Mouse (Mus musculus) natural killer cell, adult 2 months (primary cell): Measurements from ENCODE around the gene Emc4.

Experiments
- DNase-seq, 2 experiments: peaks; one replicate each; pipeline ENCODE4 v3.0.0; 2022; ENCODE audit warnings: low spot score in 2 of 2

Emc4 gene

DNA sequence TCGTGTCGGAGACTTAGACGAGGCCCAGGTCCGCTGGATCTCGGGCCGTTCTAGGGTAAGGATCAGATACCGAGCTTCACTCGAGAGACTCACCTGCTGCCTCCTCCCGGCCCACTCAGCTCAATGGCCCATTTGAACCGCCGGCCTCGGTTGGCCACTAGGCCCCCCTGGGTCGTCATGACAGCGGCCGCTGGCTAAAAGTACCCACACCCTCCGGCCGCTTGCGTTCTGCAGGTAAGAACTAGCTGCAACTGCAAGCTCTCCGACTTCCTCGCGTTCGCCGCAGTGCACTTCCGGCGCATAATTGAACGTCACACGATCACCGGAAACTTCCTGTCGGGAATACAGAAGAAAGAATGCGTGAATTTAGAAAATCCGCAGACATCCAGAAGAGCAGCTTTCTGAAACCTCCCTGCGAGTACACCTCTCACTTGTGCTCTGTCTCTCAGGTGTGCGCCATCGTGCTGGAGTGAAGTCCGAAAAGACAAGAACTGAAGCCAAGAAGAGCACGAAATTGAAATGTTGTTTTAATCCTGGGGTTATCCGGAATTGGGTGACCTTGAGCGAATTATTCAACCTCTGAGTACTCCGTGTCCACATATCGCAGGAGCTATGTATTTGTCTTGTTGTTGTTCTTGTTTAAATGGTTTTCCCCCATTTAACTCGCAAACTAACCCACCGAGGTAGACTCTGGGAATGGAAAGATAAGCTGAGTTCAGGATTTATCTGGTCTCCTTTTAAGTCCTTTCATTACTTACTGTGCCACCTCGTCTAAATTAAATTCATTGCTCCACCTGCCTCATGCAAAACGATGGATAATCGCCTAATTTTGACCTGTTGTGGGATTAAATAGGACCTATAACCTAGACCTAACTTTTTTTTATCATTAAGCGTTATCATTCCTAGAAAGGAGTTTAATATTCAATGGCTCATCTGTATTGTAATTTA is at the start of gene Emc4:
TSS of gene Emc4 (minus strand) at position 302 of the 948 bp plus-strand sequence.
- DNase-seq: peak; percentile 77 to 81

DNA sequence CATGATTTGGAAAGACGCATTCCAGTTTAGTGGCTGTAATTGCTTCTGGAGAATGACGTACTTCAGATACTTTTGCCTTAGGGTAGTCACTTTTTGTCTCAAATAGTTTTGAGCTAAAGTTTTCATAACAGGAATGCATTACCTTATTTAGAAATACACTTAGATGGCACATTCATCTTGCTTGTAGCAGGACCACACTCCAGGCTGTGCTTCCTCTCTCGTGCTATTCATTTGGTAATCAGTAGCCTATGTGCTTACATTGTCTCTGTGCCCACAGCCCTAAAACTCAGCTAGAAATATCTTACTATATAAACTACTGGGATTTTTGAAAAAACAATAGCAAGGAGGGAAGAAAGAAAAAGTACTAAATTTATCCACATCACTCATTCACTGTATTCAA is 39.2 kb upstream of the Emc4 start:
- no peak for DNase-seq

DNA sequence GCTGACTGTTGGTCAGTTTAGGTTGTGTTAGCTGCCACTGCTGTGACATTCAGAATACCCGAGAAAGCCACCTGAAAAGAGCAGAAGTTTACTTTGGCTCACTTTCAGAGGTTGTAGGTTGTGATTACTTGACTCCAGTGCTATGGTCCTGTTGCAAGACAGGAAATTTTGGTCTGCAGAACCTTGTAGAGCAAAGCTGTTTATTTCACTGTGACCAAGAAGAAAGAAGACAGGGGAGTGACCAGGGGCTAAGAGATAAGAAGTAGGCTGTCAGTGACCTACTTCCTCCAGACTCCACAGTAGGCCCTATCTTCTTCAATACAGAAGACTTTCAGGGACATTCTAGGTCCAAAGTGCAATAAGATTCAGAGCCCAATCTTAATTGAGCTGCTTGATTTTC is 28.8 kb upstream of the Emc4 start:
- DNase-seq: no peak

DNA sequence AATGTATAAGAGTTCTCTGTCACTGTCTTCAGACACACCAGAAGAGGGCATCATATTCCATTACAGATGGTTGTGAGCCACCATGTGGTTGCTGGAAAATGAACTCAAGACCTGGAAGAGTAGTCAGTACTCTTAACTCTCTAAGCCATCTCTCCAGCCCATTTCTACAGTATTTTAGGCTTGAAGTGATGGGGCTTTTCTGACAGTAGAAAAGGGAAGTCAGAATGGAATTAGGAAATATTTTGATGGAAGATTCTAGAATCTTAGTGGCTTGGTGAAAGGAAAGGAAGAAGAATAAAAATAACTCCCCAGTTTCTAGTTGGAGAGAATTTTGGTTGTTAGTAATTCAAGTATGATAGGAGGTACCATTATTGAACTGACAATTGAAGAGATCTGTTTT is 26.1 kb upstream of the Emc4 start:
- DNase-seq: no peak

DNA sequence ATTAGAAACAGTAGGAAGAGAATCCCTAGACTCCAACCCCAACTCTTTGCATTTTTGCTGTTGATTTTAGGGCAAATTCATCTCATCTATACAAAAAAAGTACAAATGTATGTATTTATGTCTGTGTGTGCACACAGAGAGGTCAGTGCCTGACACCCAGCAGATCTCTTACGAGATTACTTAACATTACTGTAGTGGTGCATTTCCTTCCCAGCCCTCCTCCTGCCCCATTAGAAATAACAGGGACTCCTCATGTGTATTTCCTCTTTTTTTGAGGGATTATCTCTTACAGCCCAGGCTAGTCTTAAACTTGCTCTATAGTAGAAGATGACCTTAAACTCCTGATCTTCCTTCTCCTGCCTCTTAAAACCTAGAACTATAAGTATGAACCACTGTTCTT is 24.9 kb upstream of the Emc4 start:
- DNase-seq: no peak

DNA sequence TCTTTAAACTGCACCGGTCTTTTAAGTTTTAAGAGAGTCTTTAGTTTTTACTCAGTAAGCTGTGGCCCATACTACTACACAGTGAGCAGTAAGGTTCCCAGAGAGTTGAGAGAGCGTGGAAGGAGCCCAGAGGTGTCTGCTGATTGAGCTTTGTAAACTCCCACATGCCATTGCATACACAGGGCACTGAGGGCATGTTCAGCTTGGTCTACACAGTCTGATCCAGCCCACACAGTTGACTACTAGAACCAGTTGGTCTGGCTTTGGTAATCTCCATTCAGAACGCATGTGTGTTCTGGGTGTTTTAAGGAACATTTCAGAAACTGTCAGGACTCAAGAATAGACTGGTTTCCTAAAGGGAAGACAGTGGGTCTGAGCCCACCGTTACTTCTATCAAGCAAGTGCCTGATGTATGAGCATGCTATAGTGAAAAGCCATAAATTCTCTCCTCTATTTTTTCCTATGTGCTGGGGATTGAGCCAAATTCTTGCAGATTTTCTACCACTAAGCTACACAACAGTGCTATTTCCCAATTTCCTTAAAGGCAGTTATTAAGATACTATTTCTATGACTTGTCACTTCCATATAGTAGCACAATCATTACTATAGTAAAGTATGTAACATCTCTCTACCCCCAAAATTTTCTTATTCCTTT is 23.6 kb upstream of the Emc4 start:
- no peak for DNase-seq

DNA sequence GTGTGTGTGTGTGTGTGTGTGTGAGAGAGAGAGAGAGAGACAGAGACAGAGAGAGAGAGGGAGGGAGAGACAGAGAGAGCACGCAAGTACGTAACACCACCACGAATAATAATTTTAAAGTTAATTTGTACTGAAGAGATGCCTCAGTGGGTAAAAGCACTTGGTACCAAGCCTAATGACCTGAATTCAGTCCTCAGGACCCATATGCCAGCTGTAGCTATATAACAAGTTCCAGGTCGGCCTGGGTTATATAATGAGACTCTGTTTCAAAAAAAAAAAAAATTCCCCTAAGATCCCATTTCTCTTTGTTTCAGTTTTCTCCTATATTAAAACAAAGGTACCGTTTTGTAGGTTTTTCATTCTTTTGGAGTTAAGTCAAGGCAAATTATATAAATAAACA is 23.0 kb upstream of the Emc4 start:
- no peak for DNase-seq

DNA sequence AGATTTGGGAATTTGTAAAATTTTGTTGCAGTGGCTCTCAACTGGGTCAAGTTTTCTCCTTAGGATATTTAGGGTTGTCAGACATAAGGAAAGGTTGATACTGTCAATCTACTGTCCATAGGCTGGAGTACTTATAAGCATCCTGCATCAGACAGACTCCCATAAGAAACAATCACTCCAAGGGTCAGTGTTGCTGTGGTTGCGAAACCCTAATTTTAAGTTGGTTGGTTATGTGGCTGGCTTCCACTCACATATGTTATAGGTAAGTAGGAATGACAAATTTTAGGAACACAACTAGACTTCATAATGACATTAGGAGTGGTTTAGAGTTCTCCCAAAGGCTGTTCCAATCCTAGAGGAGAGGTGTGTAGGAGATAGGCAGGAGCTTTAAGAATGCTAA is 13.4 kb upstream of the Emc4 start:
- no peak for DNase-seq

DNA sequence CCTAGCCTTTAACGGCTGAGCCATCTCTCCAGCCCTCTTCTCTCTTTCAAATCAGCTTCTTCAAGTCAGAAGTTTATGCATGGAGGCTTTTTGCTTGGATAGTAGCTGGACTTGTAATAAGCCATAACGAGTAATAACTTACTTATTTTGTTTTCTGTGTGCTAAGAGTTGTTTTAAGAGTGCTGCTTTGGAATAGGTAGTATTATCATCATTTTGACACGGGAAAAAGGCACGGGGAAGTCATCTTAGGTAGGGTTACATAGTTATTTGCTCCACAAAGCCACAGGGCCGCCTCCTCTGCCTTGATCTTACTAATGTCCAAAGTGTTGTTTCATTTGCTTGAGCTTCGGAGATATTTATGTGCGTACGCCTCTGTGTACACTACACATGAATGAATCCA is 12.3 kb upstream of the Emc4 start:
- no peak for DNase-seq

DNA sequence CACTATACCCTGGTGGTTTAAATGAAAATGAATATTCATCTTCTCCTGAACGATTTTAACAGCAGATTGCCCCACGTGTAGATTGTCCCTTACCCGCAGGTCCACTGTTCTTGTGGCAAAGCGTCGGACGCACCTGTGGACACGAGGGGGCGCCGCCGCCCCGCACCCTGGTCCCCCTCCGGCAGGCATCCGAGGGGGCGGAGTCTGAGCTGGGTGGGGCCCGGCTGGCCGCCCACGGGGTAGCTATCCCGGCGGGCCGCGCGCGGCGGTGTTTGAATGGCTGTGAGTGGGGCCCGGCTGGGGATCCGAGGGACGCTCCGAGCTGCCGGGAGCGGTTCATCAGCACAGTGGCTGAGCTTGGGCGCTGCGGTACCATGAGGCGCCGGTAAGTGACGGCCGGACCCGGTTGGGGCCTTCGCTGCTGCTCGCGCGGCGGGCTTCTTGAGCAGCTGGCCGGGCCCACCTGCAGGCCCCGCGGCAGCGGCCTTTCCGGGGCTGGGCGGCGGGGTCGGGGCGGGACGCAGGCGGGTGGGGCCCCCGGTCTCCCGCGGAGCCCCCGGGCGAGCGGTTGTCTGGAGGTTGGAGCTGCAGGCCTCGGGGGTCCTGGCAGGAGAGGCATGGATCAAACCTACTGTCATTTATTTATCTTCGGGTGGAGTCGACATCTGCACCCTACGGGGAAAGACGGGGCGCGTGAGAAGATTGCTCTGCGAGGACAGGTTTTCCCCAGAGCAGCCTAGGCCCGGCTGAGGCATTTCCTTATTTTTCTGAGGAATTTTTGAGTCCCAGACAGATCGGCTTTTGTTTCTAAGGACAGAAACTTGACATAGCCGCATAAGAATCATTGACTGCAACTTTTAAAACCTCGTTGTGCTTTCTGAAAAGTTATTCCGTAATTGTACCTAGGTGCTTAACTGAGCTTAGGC is 11.4 kb upstream of the Emc4 start, which contains the start of gene Katnbl1:
TSS of gene Katnbl1 (plus strand) at position 239 of the 926 bp plus-strand sequence.
- peak; percentile 88 to 94 for DNase-seq

DNA sequence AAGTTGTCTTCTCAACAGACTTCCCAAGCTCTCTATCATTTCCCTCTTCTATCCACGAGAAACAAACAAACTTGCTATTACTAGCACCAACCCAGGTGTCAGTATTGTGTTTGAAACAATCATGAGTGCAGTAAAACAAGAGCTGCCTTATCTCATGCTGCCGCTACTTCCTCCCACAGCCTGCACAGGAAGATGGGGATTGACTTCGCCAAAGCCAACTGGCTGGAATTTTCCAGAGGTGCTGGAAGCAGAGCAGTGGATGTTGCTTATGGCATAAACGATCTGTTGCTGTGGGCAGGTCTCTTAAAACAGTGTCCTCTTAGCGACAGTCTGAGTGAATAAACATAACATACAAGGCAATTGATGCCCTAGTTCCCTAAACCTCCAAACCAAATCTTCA is 6.8 kb upstream of the Emc4 start:
- DNase-seq: no peak

DNA sequence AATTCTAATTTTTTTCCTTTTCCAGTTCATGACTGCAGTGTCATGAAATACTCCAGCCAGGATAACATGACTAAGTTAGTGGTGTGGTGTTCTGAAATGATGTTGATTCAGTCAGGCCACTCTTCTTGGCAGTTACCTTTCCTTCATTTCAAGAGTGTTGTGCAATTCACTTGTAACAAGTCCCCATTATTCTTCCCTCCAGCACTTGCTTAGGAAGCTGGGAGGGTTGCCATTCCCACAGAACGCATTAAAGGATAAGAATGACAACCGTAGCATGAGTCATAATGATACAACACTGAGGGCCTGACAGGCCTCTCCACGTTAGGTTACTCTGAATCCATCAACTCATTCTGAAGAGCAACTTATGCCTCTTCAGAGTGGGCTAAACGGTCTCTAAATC is 5.3 kb upstream of the Emc4 start:
- no peak for DNase-seq

DNA sequence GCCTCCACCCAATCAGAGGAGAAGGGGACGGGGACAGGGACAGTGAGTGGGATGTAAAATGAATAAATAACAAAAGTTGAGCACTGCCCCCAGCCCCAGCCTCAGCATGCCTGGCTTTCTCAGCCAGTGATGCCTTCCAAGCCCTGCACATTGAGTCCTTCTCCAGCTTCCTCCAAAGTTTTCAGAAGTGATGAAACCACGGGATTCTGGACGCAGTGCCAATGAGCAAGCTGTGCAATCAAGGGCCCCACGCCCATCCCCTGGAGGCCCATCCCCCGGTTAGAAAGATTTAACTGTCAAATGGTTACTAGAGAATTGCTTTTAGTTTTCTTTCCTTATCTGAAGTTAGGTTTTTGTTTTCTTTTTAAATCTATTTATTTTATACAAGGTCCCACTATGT is 2.1 kb upstream of the Emc4 start:
- DNase-seq: no peak

DNA sequence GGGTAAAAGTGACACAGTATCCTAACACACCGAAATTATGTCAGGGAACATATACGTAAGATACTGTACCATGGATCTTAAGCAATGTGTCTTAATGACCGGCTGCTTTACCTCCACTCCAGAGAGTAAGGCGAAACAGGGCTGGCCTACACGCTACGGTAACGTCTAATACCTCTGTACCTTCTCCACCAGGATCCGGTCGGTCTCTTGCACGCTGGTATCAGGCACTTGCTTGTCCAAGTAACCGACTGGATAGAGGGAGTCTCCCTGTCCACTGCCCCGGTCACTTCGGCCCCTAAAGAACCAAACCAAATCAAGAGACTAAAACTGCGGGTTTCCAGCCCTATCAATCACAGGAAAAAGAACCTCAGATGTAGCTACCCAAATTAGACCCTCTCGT is 605 bp downstream of the Emc4 start:
- peak in 1 of 2 experiments; percentile 1 for DNase-seq

DNA sequence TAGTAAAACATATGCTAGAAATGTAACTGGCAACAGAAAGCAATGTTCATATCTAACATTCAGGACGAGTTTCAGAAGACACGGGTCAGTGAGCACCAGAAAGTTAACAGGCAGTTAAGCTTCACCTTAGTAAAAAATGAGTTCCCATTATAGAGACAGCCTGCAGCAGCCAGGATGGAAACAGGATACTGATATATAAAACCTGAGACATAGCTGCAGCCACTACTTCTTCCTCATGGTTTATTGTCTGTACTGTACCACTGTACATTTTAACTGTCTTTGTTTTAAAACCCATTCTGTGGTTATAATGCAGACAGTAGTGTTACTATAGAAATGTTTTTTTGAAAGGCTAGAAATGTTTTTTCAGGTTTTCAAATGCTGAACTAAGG is 7.1 kb downstream of the Emc4 start:
- no peak for DNase-seq

DNA sequence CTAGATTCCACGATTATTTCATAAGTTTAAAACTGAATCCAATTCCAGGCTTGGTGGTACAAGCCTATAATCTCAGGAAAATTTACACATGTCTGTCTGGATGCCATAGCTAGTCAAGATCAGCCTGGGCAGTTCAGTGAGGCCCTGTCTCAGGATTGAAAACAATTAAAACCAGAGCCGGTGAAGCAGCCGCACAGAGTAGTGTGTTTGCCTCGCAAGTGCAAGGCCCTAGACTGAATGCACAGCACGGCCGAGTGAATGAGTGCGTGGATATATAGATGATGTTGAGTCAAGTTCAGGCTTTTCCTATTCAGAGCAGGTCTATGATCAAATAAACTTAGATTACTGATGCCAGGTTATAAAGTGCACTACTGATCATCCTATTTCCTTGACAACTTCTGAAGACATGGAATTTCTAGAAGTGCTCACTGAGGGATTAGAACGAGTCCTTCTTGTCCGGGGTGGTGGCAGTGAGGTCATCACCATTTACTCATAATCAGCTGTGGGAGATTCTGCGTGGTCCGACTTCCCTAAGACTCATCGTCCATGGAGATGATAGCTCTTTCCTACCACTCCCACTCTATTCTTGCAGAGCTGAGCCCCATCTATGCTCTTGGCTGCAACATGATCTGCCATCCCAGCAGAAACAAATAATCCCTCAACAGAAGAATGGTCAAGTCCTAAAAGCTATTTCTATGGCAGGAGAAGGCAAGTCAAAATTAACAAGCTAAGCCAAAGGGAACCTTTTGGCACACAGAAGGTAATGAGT is 7.6 kb downstream of the Emc4 start:
- no peak for DNase-seq

DNA sequence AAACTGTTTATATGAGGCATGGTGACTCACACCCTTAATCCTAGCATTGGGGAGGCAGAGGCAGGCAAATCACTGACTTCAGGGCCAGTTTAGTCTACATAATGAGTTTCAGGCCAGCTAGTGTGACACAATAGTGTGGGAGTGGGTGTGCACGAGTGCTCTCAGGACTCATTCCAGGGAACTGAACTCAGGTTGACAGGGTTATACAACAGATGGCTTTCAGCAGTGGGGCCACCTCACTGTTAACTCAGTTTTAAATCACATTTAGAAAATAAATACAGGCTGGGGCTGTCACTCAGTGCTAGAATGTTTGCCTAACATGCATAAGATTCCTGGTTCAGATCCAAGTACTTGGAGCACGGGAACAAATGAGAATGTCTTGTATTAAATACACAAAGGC is 8.2 kb downstream of the Emc4 start:
- DNase-seq: no peak

DNA sequence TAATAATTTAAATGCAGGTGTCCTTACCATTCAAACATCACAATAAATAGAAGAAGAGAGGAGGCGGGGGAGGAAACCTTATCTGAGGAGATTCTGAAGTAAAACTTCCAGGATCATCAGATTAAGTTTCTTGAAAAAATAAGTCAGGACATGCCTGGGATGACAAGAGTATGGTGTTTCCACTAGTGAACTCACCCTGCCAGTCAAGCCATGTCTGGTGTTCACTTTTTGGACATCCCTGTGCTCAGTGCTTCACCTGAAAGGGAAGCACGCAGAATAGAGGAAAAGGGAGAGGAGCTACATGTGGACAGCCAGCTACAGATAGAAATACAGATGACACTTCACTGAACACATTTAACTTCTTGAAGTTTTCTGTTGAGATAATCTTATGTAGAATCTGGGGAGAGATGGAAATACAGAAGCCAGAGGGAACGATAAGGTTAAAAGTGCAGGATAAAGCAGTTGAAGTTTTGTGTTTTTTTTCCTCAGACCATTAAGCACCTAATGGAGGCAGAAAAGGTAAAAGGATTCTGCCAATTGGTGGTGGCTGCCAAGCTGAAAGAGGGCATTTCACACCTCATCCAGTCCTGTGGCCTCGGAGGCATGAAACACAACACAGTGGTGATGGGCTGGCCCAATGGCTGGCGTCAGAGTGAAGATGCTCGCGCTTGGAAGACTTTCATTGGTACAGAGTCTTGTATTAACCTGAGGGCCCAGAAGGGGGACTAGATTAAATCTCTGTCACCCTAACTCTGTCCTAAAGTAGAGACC is 14.0 kb downstream of the Emc4 start:
- DNase-seq: no peak

DNA sequence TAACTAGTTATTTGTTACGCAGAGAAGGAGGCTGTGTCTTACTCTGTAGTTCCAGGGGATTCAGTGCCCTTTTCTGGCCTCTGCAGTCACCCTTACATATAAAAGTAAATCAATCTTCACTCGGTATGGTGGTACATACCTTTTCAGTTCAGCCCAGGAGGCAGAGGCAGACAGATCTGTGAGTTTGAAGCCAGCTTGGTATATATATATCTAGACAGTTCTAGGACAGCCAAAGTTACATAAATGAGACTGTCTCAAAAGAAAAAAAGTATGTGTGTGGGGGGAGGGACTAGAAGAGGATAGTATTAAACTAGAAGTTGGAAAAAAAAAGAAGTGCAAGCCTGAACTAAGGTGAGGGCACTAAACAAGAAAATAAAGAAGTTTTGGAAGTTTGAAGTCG is 19.6 kb downstream of the Emc4 start:
- no peak for DNase-seq

DNA sequence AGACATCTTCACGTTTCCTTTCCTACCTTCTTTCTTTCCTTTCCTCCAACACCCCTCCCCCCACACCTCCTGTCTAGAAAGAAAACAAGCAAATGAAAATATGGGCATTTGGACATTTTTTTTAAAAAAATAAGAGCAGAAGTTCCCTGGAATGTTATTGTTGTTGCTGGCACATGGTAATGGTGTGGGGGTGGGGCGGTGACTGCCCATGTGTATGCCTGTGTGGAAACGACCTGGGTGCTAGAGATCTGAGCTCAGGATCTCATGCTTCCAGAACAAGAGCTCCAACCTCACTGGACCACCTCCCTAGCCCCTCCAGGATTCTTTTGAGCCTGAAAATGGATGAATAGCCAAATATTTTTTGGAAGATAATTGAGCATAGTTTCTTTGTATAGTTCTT is 26.7 kb downstream of the Emc4 start:
- DNase-seq: no peak

DNA sequence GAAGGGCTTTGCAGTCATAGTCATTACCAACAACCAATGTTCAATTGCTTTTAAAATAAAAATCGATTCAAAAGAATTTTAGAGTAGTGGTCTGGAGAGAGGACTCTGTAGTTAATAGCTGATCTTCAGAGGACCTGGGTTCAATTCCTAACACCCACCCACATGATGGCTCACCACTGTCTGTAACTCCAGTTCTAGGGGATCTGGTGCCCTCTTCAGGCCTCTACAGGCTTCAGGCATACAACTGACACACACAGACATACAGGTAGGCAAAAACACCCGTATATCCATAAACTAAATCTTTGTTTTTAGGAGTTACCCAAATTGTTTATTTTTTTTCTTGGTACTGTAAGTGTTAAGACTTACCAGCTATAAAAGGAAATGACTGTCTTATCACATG is 28.1 kb downstream of the Emc4 start:
- DNase-seq: peak in 1 of 2 experiments; percentile 8
